Mouse (Mus musculus): ENCODE results near the gene Atp6v0a4. TPM values are rescaled to one million over a fixed set of nuclear protein-coding genes. Genes with fewer than 3 reads are reported as not detected.

Gene Atp6v0a4
- polyA plus RNA-seq, 1 experiment from 2014 or later: not detected

- 87% methylated on average over 5 of the region's 5 CpGs for WGBS
- H3K27ac ChIP-seq (replicated peaks; ENCODE audit: low read depth, low read length): no peak overlapping the region
- H3K36me3 ChIP-seq (replicated peaks; ENCODE audit: control insufficient read depth, insufficient read depth, low read depth, low read length): no peaks in the 10 kb centered on the region; the same call in 1 of the 2 replicates
- no peaks in the 10 kb centered on the region for H3K27me3 ChIP-seq (ENCODE audit: control insufficient read depth, insufficient read depth, low read length)
- no peak overlapping the region for H3K9ac ChIP-seq (replicated peaks; ENCODE audit: low read length)
- no peaks in the 10 kb centered on the region; the same call in 1 of the 2 replicates for H3K4me1 ChIP-seq (ENCODE audit: control insufficient read depth, insufficient read depth, low read length)
- H3K4me3 ChIP-seq (ENCODE audit: low read depth, low read length): no peak overlapping the region
- no peak for ATAC-seq (replicated peaks; ENCODE audit: insufficient number of reproducible peaks, low FRiP score, low TSS enrichment, low read depth)
- H3K9me3 ChIP-seq (replicated peaks; ENCODE audit: control insufficient read depth, low read length): no peaks in the 10 kb centered on the region
- no peak for DNase-seq (ENCODE audit: low spot score)
- H3K4me2 ChIP-seq (ENCODE audit: low read depth, low read length): no peak overlapping the region
Measured at GRCm38 (mm10) chr6:38156204-38156603, 31.8 kb upstream of the Atp6v0a4 start.

DNA sequence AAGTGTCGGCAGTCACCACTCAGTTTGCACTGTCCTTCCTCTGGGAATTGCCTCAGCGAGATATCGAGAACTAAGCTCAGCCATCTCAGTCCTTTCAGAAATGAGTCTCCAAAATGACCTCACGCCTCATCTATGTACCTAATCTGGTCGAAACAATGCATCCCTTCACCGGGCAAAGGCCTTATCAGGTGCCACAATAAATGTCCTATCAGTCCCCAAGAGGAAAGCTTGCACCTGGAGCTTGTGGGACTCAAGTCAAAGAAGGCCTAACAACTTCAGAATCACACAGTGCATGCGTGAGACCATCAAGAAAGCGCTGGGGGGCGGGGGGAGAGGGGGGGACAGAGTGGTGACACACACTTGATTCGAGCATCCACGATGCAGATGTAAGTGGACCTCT lies 27.9 kb upstream of the Atp6v0a4 start:
- H3K4me2 ChIP-seq (ENCODE audit: low read depth, low read length): no peak overlapping the region
- no peak overlapping the region for H3K4me3 ChIP-seq (ENCODE audit: low read depth, low read length)
- H3K27me3 ChIP-seq (ENCODE audit: control insufficient read depth, insufficient read depth, low read length): no peaks in the 10 kb centered on the region
- no peak overlapping the region for H3K27ac ChIP-seq (replicated peaks; ENCODE audit: low read depth, low read length)
- 82% methylated on average over 11 of the region's 11 CpGs for WGBS
- H3K4me1 ChIP-seq (ENCODE audit: control insufficient read depth, insufficient read depth, low read length): peaks cover 4% of the 10 kb centered on the region
- peaks cover 5% of the 10 kb centered on the region for H3K36me3 ChIP-seq (replicated peaks; ENCODE audit: control insufficient read depth, insufficient read depth, low read depth, low read length)
- ATAC-seq (replicated peaks; ENCODE audit: insufficient number of reproducible peaks, low FRiP score, low TSS enrichment, low read depth) (no peak), DNase-seq (ENCODE audit: low spot score) (no peak)
- H3K9ac ChIP-seq (replicated peaks; ENCODE audit: low read length): no peak overlapping the region
- H3K9me3 ChIP-seq (replicated peaks; ENCODE audit: control insufficient read depth, low read length): no peaks in the 10 kb centered on the region

GRCm38 (mm10) chr6:38149483-38149882 lies 25.1 kb upstream of the Atp6v0a4 start:
- Histone ChIP-seq H3K4me2 (ENCODE audit: low read depth, low read length) (no peak overlapping the region), H3K27ac (replicated peaks; ENCODE audit: low read depth, low read length) (no peak overlapping the region), H3K9me3 (replicated peaks; ENCODE audit: control insufficient read depth, low read length) (no peaks in the 10 kb centered on the region), H3K36me3 (replicated peaks; ENCODE audit: control insufficient read depth, insufficient read depth, low read depth, low read length) (peaks cover 11% of the 10 kb centered on the region), H3K4me1 (ENCODE audit: control insufficient read depth, insufficient read depth, low read length) (peaks cover 4% of the 10 kb centered on the region; the same call in 1 of the 2 replicates), H3K27me3 (ENCODE audit: control insufficient read depth, insufficient read depth, low read length) (no peaks in the 10 kb centered on the region), H3K4me3 (ENCODE audit: low read depth, low read length) (no peak overlapping the region), H3K9ac (replicated peaks; ENCODE audit: low read length) (no peak overlapping the region)
- DNase-seq (ENCODE audit: low spot score): no peak
- no peak for ATAC-seq (replicated peaks; ENCODE audit: insufficient number of reproducible peaks, low FRiP score, low TSS enrichment, low read depth)
- 85% methylated on average over 19 of the region's 19 CpGs for WGBS

DNA sequence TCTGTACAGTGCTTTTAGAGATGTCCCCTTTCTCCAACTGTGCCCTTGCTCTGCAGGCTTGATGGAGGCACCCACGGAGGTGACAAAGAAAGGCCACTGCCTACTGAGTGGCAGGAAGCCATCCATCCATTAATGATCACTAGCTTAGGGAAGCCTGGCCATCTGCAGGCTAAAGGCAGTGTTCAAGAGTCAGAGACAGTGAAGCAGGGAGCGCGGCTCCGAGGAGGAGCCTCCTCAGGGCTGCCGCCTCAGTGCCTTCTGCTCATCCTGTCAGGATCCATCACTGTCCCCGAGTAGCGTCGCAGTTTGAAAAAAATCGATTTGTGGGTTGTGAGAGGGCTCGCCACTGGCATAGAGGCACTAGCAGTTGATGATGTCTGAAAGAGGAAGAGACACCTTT lies 24.2 kb upstream of the Atp6v0a4 start:
- ATAC-seq (replicated peaks; ENCODE audit: insufficient number of reproducible peaks, low FRiP score, low TSS enrichment, low read depth) (no peak), DNase-seq (ENCODE audit: low spot score) (no peak)
- no peak overlapping the region for H3K27ac ChIP-seq (replicated peaks; ENCODE audit: low read depth, low read length)
- H3K4me1 ChIP-seq (ENCODE audit: control insufficient read depth, insufficient read depth, low read length): peaks cover 4% of the 10 kb centered on the region; the same call in 1 of the 2 replicates
- no peaks in the 10 kb centered on the region for H3K27me3 ChIP-seq (ENCODE audit: control insufficient read depth, insufficient read depth, low read length)
- H3K4me2 ChIP-seq (ENCODE audit: low read depth, low read length): no peak overlapping the region
- H3K4me3 ChIP-seq (ENCODE audit: low read depth, low read length): no peak overlapping the region
- no peak overlapping the region for H3K9ac ChIP-seq (replicated peaks; ENCODE audit: low read length)
- H3K36me3 ChIP-seq (replicated peaks; ENCODE audit: control insufficient read depth, insufficient read depth, low read depth, low read length): peaks cover 11% of the 10 kb centered on the region
- no peaks in the 10 kb centered on the region for H3K9me3 ChIP-seq (replicated peaks; ENCODE audit: control insufficient read depth, low read length)
- 89% methylated on average over 10 of the region's 10 CpGs for WGBS

DNA sequence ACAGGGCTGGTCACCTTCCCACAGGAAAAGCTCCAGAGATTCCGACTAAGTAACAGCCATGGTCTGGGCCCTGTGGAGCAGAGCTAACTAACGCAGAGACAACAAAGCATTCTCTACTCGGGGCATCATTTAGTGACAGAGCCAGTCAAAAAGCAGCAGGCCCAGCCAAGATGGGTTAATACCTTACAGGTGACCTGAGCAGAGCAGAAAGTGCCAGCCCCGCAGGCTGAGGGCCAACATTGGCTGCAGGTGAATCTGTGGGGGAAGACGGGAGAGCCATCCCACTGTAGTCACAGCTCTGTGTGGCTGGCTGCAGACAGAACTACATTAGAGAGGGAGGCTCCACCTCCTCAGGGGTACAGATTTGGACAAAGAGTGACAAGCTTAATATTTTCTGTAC lies 22.9 kb upstream of the Atp6v0a4 start:
- peaks cover 4% of the 10 kb centered on the region; the same call in 1 of the 2 replicates for H3K4me1 ChIP-seq (ENCODE audit: control insufficient read depth, insufficient read depth, low read length)
- no peaks in the 10 kb centered on the region for H3K9me3 ChIP-seq (replicated peaks; ENCODE audit: control insufficient read depth, low read length)
- WGBS: 74% methylated on average over 5 of the region's 5 CpGs
- no peak overlapping the region for H3K4me3 ChIP-seq (ENCODE audit: low read depth, low read length)
- ATAC-seq (replicated peaks; ENCODE audit: insufficient number of reproducible peaks, low FRiP score, low TSS enrichment, low read depth) (no peak), DNase-seq (ENCODE audit: low spot score) (no peak)
- H3K4me2 ChIP-seq (ENCODE audit: low read depth, low read length): no peak overlapping the region
- H3K27me3 ChIP-seq (ENCODE audit: control insufficient read depth, insufficient read depth, low read length): no peaks in the 10 kb centered on the region
- H3K9ac ChIP-seq (replicated peaks; ENCODE audit: low read length): no peak overlapping the region
- peaks cover 14% of the 10 kb centered on the region for H3K36me3 ChIP-seq (replicated peaks; ENCODE audit: control insufficient read depth, insufficient read depth, low read depth, low read length)
- H3K27ac ChIP-seq (replicated peaks; ENCODE audit: low read depth, low read length): no peak overlapping the region

DNA sequence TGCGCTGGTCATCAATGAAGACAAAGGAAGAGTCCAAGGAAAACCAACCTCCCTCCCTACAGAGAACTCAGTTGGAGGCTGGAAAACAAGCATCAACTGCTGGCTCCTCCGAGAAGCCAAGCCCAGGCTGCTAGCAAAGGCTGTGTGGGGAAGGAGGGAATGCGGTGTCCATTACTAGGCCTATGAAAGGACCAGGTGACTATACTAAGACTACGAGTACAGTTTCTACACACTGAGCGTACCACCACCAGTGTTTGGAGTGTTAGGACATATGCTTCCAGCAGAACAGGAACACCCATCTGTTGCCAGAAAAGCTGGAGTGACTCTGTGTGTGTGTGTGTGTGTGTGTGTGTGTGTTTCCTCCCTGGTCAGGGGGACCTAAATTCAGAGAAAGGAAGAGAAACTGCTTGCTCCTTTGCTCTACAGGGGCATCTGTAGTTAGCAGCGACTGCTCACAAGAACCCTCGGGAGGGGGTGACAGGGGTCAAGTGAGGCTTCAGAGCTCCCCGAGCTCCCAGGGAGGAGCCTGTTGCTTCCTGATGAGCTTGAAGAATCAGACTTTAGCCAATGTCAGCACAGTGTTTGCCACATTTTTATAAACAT lies 21.2 kb upstream of the Atp6v0a4 start:
- no peak for ATAC-seq (replicated peaks; ENCODE audit: insufficient number of reproducible peaks, low FRiP score, low TSS enrichment, low read depth)
- Histone ChIP-seq H3K36me3 (replicated peaks; ENCODE audit: control insufficient read depth, insufficient read depth, low read depth, low read length) (peaks cover 14% of the 10 kb centered on the region), H3K4me2 (ENCODE audit: low read depth, low read length) (no peak overlapping the region), H3K4me1 (ENCODE audit: control insufficient read depth, insufficient read depth, low read length) (peaks cover 1% of the 10 kb centered on the region; the same call in 1 of the 2 replicates), H3K9ac (replicated peaks; ENCODE audit: low read length) (no peak overlapping the region), H3K27ac (replicated peaks; ENCODE audit: low read depth, low read length) (no peak overlapping the region), H3K9me3 (replicated peaks; ENCODE audit: control insufficient read depth, low read length) (no peaks in the 10 kb centered on the region), H3K27me3 (ENCODE audit: control insufficient read depth, insufficient read depth, low read length) (no peaks in the 10 kb centered on the region), H3K4me3 (ENCODE audit: low read depth, low read length) (no peak overlapping the region)
- 56% methylated on average over 8 of the region's 8 CpGs for WGBS
- DNase-seq (ENCODE audit: low spot score): no peak

GRCm38 (mm10) chr6:38144161-38144998 lies 20.0 kb upstream of the Atp6v0a4 start:
- no peak overlapping the region for H3K27ac ChIP-seq (replicated peaks; ENCODE audit: low read depth, low read length)

GRCm38 (mm10) chr6:38140402-38140801 lies 16.0 kb upstream of the Atp6v0a4 start:
- no peak overlapping the region for H3K27ac ChIP-seq (replicated peaks; ENCODE audit: low read depth, low read length)
- DNase-seq (ENCODE audit: low spot score): no peak
- H3K4me3 ChIP-seq (ENCODE audit: low read depth, low read length): no peak overlapping the region
- WGBS: 88% methylated on average over 9 of the region's 9 CpGs
- H3K9ac ChIP-seq (replicated peaks; ENCODE audit: low read length): no peak overlapping the region
- no peak for ATAC-seq (replicated peaks; ENCODE audit: insufficient number of reproducible peaks, low FRiP score, low TSS enrichment, low read depth)
- H3K9me3 ChIP-seq (replicated peaks; ENCODE audit: control insufficient read depth, low read length): no peaks in the 10 kb centered on the region
- peaks cover 3% of the 10 kb centered on the region; the same call in 1 of the 2 replicates for H3K36me3 ChIP-seq (replicated peaks; ENCODE audit: control insufficient read depth, insufficient read depth, low read depth, low read length)
- no peaks in the 10 kb centered on the region for H3K27me3 ChIP-seq (ENCODE audit: control insufficient read depth, insufficient read depth, low read length)
- H3K4me1 ChIP-seq (ENCODE audit: control insufficient read depth, insufficient read depth, low read length): no peaks in the 10 kb centered on the region
- no peak overlapping the region for H3K4me2 ChIP-seq (ENCODE audit: low read depth, low read length)

More at GRCm38 (mm10) chr6:38144161-38144998, 20.0 kb upstream of the Atp6v0a4 start:
- no peaks in the 10 kb centered on the region for H3K27me3 ChIP-seq (ENCODE audit: control insufficient read depth, insufficient read depth, low read length)
- no peak overlapping the region for H3K4me3 ChIP-seq (ENCODE audit: low read depth, low read length)
- DNase-seq (ENCODE audit: low spot score) (no peak), ATAC-seq (replicated peaks; ENCODE audit: insufficient number of reproducible peaks, low FRiP score, low TSS enrichment, low read depth) (no peak)
- H3K36me3 ChIP-seq (replicated peaks; ENCODE audit: control insufficient read depth, insufficient read depth, low read depth, low read length): peaks cover 12% of the 10 kb centered on the region
- WGBS: 59% methylated on average over 9 of the region's 9 CpGs
- no peak overlapping the region for H3K4me2 ChIP-seq (ENCODE audit: low read depth, low read length)
- H3K4me1 ChIP-seq (ENCODE audit: control insufficient read depth, insufficient read depth, low read length): no peaks in the 10 kb centered on the region
- H3K9me3 ChIP-seq (replicated peaks; ENCODE audit: control insufficient read depth, low read length): no peaks in the 10 kb centered on the region
- H3K9ac ChIP-seq (replicated peaks; ENCODE audit: low read length): no peak overlapping the region

All from embryonic facial prominence, embryonic 11.5 days (tissue).